Mouse (Mus musculus) kidney, postnatal 0 days (tissue): ENCODE measurements around the gene Mapk7. TPM values are rescaled to one million over a fixed set of nuclear protein-coding genes. Genes with fewer than 3 reads are reported as not detected.

ENCODE experiments used
- ATAC-seq: fragments of 200-750 bp; cut with Nextera tagmentation; replicated peaks from 2 replicates; pipeline ENCODE4 v1.8.0; 2017; ENCODE audit warnings: low read depth, moderate number of reproducible peaks, moderate TSS enrichment, moderate library complexity; ENCODE audit not compliant: low FRiP score
- DNase-seq: peaks from one replicate; pipeline ENCODE4 v3.0.0-alpha.2; 2016; ENCODE audit warnings: low spot score
- H3K27ac ChIP-seq: fragments of 300-500 bp; sonication (generic); 2 replicates; pipeline ENCODE4 v1.5.1; 2014; ENCODE audit warnings: mild to moderate bottlenecking
- H3K27me3 ChIP-seq: fragments of 300-500 bp; sonication (generic); 2 replicates; pipeline ENCODE4 v1.6.1; 2014; ENCODE audit warnings: low read length, mixed read lengths; ENCODE audit not compliant: insufficient read depth
- H3K36me3 ChIP-seq: fragments of 300-500 bp; sonication (generic); 2 replicates; pipeline ENCODE4 v1.6.1; 2014; ENCODE audit warnings: low read length, mixed read lengths; ENCODE audit not compliant: insufficient read depth
- H3K4me1 ChIP-seq: fragments of 300-500 bp; sonication (generic); replicated peaks from 2 replicates; pipeline ENCODE4 v1.6.1; 2014; ENCODE audit warnings: antibody characterized with exemption, low read length, mixed read lengths; ENCODE audit not compliant: insufficient read depth
- H3K4me2 ChIP-seq: fragments of 300-500 bp; sonication (generic); 2 replicates; pipeline ENCODE4 v1.6.1; 2014; ENCODE audit warnings: mild to moderate bottlenecking, low read length, moderate library complexity, mixed read lengths
- H3K4me3 ChIP-seq: fragments of 300-500 bp; sonication (generic); replicated peaks from 2 replicates; pipeline ENCODE4 v1.5.1; 2014; ENCODE audit warnings: low read depth, low read length
- H3K9ac ChIP-seq: fragments of 300-500 bp; sonication (generic); 2 replicates; pipeline ENCODE4 v1.6.1; 2014; ENCODE audit warnings: low read depth, low read length
- H3K9me3 ChIP-seq: fragments of 300-500 bp; sonication (generic); replicated peaks from 2 replicates; pipeline ENCODE4 v1.6.1; 2016; ENCODE audit warnings: low read length, inconsistent platforms, mixed read lengths
- CTCF ChIP-seq: IDR thresholded peaks from 2 replicates; pipeline ENCODE4 v1.5.1; 2016; ENCODE audit warnings: antibody characterized with exemption, low read depth, mild to moderate bottlenecking, moderate library complexity
- WGBS: fragments of 180-500 bp; shearing (Covaris S2); extraction: QIAGEN DNeasy Blood & Tissue Kit; methylation state at CpG from one replicate; pipeline ENCODE4 v1.1.7; 2014; 5-methylcytosine and 5-hydroxymethylcytosine counted together
- polyA plus RNA-seq: library from polyadenylated mRNA; unstranded; fragments of >200 nt; fragmentation: Nextera tagmentation; extraction: Ambion mirVana; gene quantifications from 2 replicates; pipeline ENCODE4 v1.2.1, GENCODE M21; 2015

The Mapk7 gene
- polyA plus RNA-seq, 1 experiment from 2014 or later, result 30.9 TPM

GRCm38 (mm10) chr11:61533571-61533970, 39.4 kb upstream of the Mapk7 start:
- Histone ChIP-seq H3K27ac (peak overlapping the region; percentile 20; the same call in 1 of the 2 replicates), H3K9ac (no peak overlapping the region), H3K4me2 (no peak overlapping the region), H3K27me3 (no peaks in the 10 kb centered on the region), H3K9me3 (no peaks in the 10 kb centered on the region), H3K4me1 (peaks cover 14% of the 10 kb centered on the region; the same call in 1 of the 2 replicates), H3K36me3 (peaks cover 7% of the 10 kb centered on the region; the same call in 1 of the 2 replicates), H3K4me3 (no peak overlapping the region)
- peak; percentile 47 for DNase-seq
- TF ChIP-seq CTCF, result no peak
- no peak for ATAC-seq
- WGBS, result 85% methylated on average over 5 of the region's 5 CpGs

- ATAC-seq, result no peak
- Histone ChIP-seq H3K4me2 (no peak overlapping the region; the same call in 1 of the 2 replicates), H3K9ac (no peak overlapping the region), H3K27ac (peak overlapping the region; percentile 20; the same call in 1 of the 2 replicates), H3K27me3 (no peaks in the 10 kb centered on the region), H3K4me3 (no peak overlapping the region), H3K4me1 (peaks cover 14% of the 10 kb centered on the region; the same call in 1 of the 2 replicates), H3K9me3 (no peaks in the 10 kb centered on the region), H3K36me3 (peaks cover 7% of the 10 kb centered on the region; the same call in 1 of the 2 replicates)
- no peak for TF ChIP-seq CTCF
- 98% methylated on average over 2 of the region's 2 CpGs for WGBS
- DNase-seq, result no peak
Observed at GRCm38 (mm10) chr11:61532820-61533219, 38.6 kb upstream of the Mapk7 start.

GRCm38 (mm10) chr11:61529268-61529713, 35.1 kb upstream of the Mapk7 start:
- H3K9ac ChIP-seq, result peak overlapping the region; percentile 32; the same call in 1 of the 2 replicates
- TF ChIP-seq CTCF, result no peak
- peaks cover 13% of the 10 kb centered on the region; the same call in 1 of the 2 replicates for H3K36me3 ChIP-seq
- H3K4me2 ChIP-seq, result no peak overlapping the region
- ATAC-seq (no peak; the same call in 1 of the 2 replicates), DNase-seq (peak; percentile 36)
- no peaks in the 10 kb centered on the region for H3K27me3 ChIP-seq
- peaks cover 8% of the 10 kb centered on the region; the same call in 1 of the 2 replicates for H3K4me1 ChIP-seq
- H3K27ac ChIP-seq, result peak overlapping the region; percentile 64
- H3K9me3 ChIP-seq, result no peaks in the 10 kb centered on the region
- no peak overlapping the region for H3K4me3 ChIP-seq
- WGBS, result 38% methylated on average over 4 of the region's 4 CpGs

GRCm38 (mm10) chr11:61526872-61527271, 32.7 kb upstream of the Mapk7 start:
- DNase-seq, result no peak
- Histone ChIP-seq H3K9me3 (no peaks in the 10 kb centered on the region), H3K36me3 (peaks cover 20% of the 10 kb centered on the region), H3K4me2 (no peak overlapping the region), H3K27me3 (no peaks in the 10 kb centered on the region), H3K27ac (no peak overlapping the region), H3K4me1 (peaks cover 8% of the 10 kb centered on the region; the same call in 1 of the 2 replicates), H3K9ac (no peak overlapping the region), H3K4me3 (no peak overlapping the region)
- ATAC-seq, result no peak
- WGBS, result 100% methylated on average over 1 of the region's 1 CpGs
- no peak for TF ChIP-seq CTCF

- H3K9ac ChIP-seq, result no peak overlapping the region
- 95% methylated on average over 3 of the region's 3 CpGs for WGBS
- no peaks in the 10 kb centered on the region for H3K4me1 ChIP-seq
- no peak for ATAC-seq
- H3K4me2 ChIP-seq, result no peak overlapping the region
- H3K9me3 ChIP-seq, result no peaks in the 10 kb centered on the region
- no peak for TF ChIP-seq CTCF
- no peak for DNase-seq
- H3K27me3 ChIP-seq, result no peaks in the 10 kb centered on the region
- no peak overlapping the region for H3K27ac ChIP-seq
- H3K4me3 ChIP-seq, result no peak overlapping the region
- peaks cover 37% of the 10 kb centered on the region for H3K36me3 ChIP-seq
Observed at GRCm38 (mm10) chr11:61519484-61520107, 25.4 kb upstream of the Mapk7 start.

GRCm38 (mm10) chr11:61518871-61519270, 24.7 kb upstream of the Mapk7 start:
- Histone ChIP-seq H3K4me2 (no peak overlapping the region), H3K4me1 (no peaks in the 10 kb centered on the region), H3K9ac (no peak overlapping the region), H3K4me3 (no peak overlapping the region), H3K27me3 (no peaks in the 10 kb centered on the region), H3K9me3 (no peaks in the 10 kb centered on the region), H3K27ac (no peak overlapping the region), H3K36me3 (peaks cover 37% of the 10 kb centered on the region)
- TF ChIP-seq CTCF, result no peak
- WGBS, result 90% methylated on average over 3 of the region's 3 CpGs
- ATAC-seq, result no peak
- DNase-seq, result no peak
